Mouse (Mus musculus) gastrocnemius, postnatal 10 days (tissue): ENCODE results near the gene Kcnc3. TPM values are rescaled to one million over a fixed set of nuclear protein-coding genes. Genes with fewer than 3 reads are reported as not detected.

ENCODE experiments used
- DNase-seq: peaks from one replicate; pipeline ENCODE4 v3.0.0; 2021; ENCODE audit warnings: mixed read lengths
- total RNA-seq, 2 experiments: library from RNA; stranded (reverse); gene quantifications; 2 replicates each; pipeline ENCODE4 v1.2.3; 2021

Kcnc3 gene
- total RNA-seq, 2 experiments from 2014 or later = 1.4 to 1.6 TPM

- DNase-seq = no peak
Measured at GRCm38 (mm10) chr7:44630437-44630836, 40.0 kb downstream of the Kcnc3 start.

GRCm38 (mm10) chr7:44632676-44633075 lies 42.2 kb downstream of the Kcnc3 start:
- no peak for DNase-seq

GRCm38 (mm10) chr7:44633407-44633806 lies 42.9 kb downstream of the Kcnc3 start:
- peak; percentile 50 for DNase-seq

- no peak for DNase-seq
Measured at GRCm38 (mm10) chr7:44636684-44637083, 46.2 kb downstream of the Kcnc3 start.

GRCm38 (mm10) chr7:44638663-44639062 lies 48.2 kb downstream of the Kcnc3 start:
- DNase-seq = no peak

- no peak for DNase-seq
Measured at GRCm38 (mm10) chr7:44640843-44641605, 50.6 kb downstream of the Kcnc3 start.

- DNase-seq = peak; percentile 59
Measured at GRCm38 (mm10) chr7:44641887-44642286, 51.4 kb downstream of the Kcnc3 start.

GRCm38 (mm10) chr7:44645256-44645655 lies 54.8 kb downstream of the Kcnc3 start:
- no peak for DNase-seq

GRCm38 (mm10) chr7:44645951-44646350 lies 55.5 kb downstream of the Kcnc3 start:
- peak; percentile 42 for DNase-seq

- DNase-seq = peak; percentile 69
Measured at GRCm38 (mm10) chr7:44647042-44647724, 56.7 kb downstream of the Kcnc3 start.

GRCm38 (mm10) chr7:44647729-44648128 lies 57.3 kb downstream of the Kcnc3 start:
- no peak for DNase-seq

GRCm38 (mm10) chr7:44649094-44649610 lies 58.7 kb downstream of the Kcnc3 start:
- DNase-seq = no peak

- DNase-seq = peak; percentile 52
Measured at GRCm38 (mm10) chr7:44649990-44650389, 59.5 kb downstream of the Kcnc3 start.

- DNase-seq = no peak
Measured at GRCm38 (mm10) chr7:44651416-44651815, 61.0 kb downstream of the Kcnc3 start.

GRCm38 (mm10) chr7:44653773-44654172 lies 63.3 kb downstream of the Kcnc3 start:
- no peak for DNase-seq

Other genes with a start within 250 kb of the Kcnc3 start
- gene Syt3, start 206.6 kb upstream of the Kcnc3 start, total RNA-seq = under 1 TPM; 0.38 to 0.41 TPM
- not detected for gene 1700008O03Rik, start 204.8 kb upstream of the Kcnc3 start, total RNA-seq
- 1 to 10 TPM; 1.9 to 2.5 TPM for gene Lrrc4b, start 161.6 kb upstream of the Kcnc3 start, total RNA-seq
- gene Aspdh, start 125.3 kb upstream of the Kcnc3 start, total RNA-seq = not detected
- gene Josd2, start 122.7 kb upstream of the Kcnc3 start, total RNA-seq = 10 to 100 TPM; 61.5 to 68.3 TPM
- gene Emc10, start 94.1 kb upstream of the Kcnc3 start, total RNA-seq = 10 to 100 TPM; 50.8 to 52.6 TPM
- 1 to 10 TPM; 4.3 to 5.7 TPM for gene Fam71e1, start 94.1 kb upstream of the Kcnc3 start, total RNA-seq
- 1,000 to 10,000 TPM; 2,219 to 2,666 TPM for gene Mybpc2, start 66.0 kb upstream of the Kcnc3 start, total RNA-seq
- 1 to 10 TPM in 1 of 2 experiments, not detected in 1; 1.2 TPM for gene Spib, start 58.6 kb upstream of the Kcnc3 start, total RNA-seq
- gene Pold1, start 41.8 kb upstream of the Kcnc3 start, total RNA-seq = 10 to 100 TPM in 1 of 2 experiments, 1 to 10 TPM in 1; 8.1 to 14.7 TPM
- gene Nr1h2, start 36.7 kb upstream of the Kcnc3 start, total RNA-seq = 10 to 100 TPM; 27.4 to 35.4 TPM
- under 1 TPM in 1 of 2 experiments, not detected in 1; 0.99 TPM for gene Napsa, start 18.3 kb upstream of the Kcnc3 start, total RNA-seq
- 10 to 100 TPM; 21.4 to 23.3 TPM for gene Myh14, start 80.2 kb downstream of the Kcnc3 start, total RNA-seq
- gene Izumo2, start 118.1 kb downstream of the Kcnc3 start, total RNA-seq = not detected
- gene Vrk3, start 157.7 kb downstream of the Kcnc3 start, total RNA-seq = 10 to 100 TPM; 16.7 to 18.5 TPM
- gene Zfp473, start 160.4 kb downstream of the Kcnc3 start, total RNA-seq = under 1 TPM in 1 of 2 experiments, not detected in 1; 0.29 TPM
- gene Nup62, start 225.4 kb downstream of the Kcnc3 start, total RNA-seq = 10 to 100 TPM; 28.0 to 35.3 TPM
- gene Il4i1, start 225.7 kb downstream of the Kcnc3 start, total RNA-seq = 1 to 10 TPM; 1.9 to 2.3 TPM
- 10 to 100 TPM; 55.1 to 60.5 TPM for gene Atf5, start 226.0 kb downstream of the Kcnc3 start, total RNA-seq